ENCODE assay signal across 32 mouse cellular contexts in genomic region chr1:63567031-63567430, GRCm38 (mm10). TPM values are rescaled to one million over a fixed set of nuclear protein-coding genes. Genes with fewer than 3 reads are reported as not detected.
DNase-seq lines count a peak whose midpoint lies in the region; ATAC-seq and TF ChIP-seq lines count a peak whose summit lies in the region.
"Had no signal": no experiment of that assay in that cellular context is flagged by ENCODE, and none has a peak within 500 bp of the region (broad histone marks: within the 10 kb centered on the region; RNA-seq: fewer than 3 reads in every experiment).

No protein-coding gene starts in this region.

- no peaks in the 10 kb centered on the region for H3K36me3 ChIP-seq in lung, postnatal 0 days (ENCODE audit: insufficient read depth, low read length)
- no peaks in the 10 kb centered on the region for H3K36me3 ChIP-seq in hindbrain, embryonic 10.5 days
- H3K36me3 ChIP-seq: embryonic facial prominence, embryonic 10.5 days; embryonic facial prominence, embryonic 15.5 days; forebrain, embryonic 12.5 days; limb, embryonic 10.5 days; limb, embryonic 15.5 days; liver, embryonic 15.5 days had no signal

- TF ChIP-seq EP300 in lung, postnatal 0 days (IDR thresholded peaks at IDR 0.05), result no peak

- no peak for DNase-seq in cerebellum, postnatal 4 days (ENCODE audit: low spot score in 2 of 2)
- DNase-seq in lung, postnatal 0 days (ENCODE audit: low spot score), result peak; percentile 9
- DNase-seq in lung, postnatal 14 days, result no peak
- DNase-seq in brain, adult 2 months (ENCODE audit: low read depth, low spot score), result peak; percentile 43
- no peak for DNase-seq in thymus, postnatal 10 days (ENCODE audit: low spot score in 2 of 2)
- DNase-seq in hindbrain, embryonic 10.5 days (ENCODE audit: low spot score), result no peak
- DNase-seq: forebrain, postnatal 0 days; gastrocnemius, postnatal 14 days; heart, postnatal 36 days; kidney, adult 8-10 months; layer of hippocampus, adult 9-11 months; lung, embryonic 14.5 days; lung, postnatal 36 days; right cerebral cortex, postnatal 4 days; thymus, postnatal 25 days had no signal

- H3K4me1 ChIP-seq in lung, postnatal 0 days (ENCODE audit: insufficient read depth, low read depth, low read length), result no peaks in the 10 kb centered on the region
- peaks cover 16% of the 10 kb centered on the region for H3K4me1 ChIP-seq in hindbrain, embryonic 10.5 days (replicated peaks)
- H3K4me1 ChIP-seq: embryonic facial prominence, embryonic 15.5 days; limb, embryonic 15.5 days; liver, embryonic 15.5 days had no signal

- WGBS in lung, postnatal 0 days, result 25% methylated on average over 4 of the region's 4 CpGs
- 49% methylated on average over 4 of the region's 4 CpGs for WGBS in hindbrain, embryonic 10.5 days

- no peak for TF ChIP-seq CTCF in lung, postnatal 0 days (IDR thresholded peaks at IDR 0.05)

- 0 out of 2 replicates have a peak, but pooled peaks have one; percentile 18 for ATAC-seq in cerebellum, adult (ENCODE audit: insufficient number of reproducible peaks, low FRiP score, low TSS enrichment)
- peak; percentile 55; the same call in 1 of the 2 replicates for ATAC-seq in lung, postnatal 0 days
- ATAC-seq: forebrain, postnatal 0 days; intestine, embryonic 16.5 days; midbrain, embryonic 16.5 days had no signal

- no peak overlapping the region for H3K4me3 ChIP-seq in lung, postnatal 0 days (ENCODE audit: low read depth, low read length)
- H3K4me3 ChIP-seq in hindbrain, embryonic 10.5 days, result no peak overlapping the region
- H3K4me3 ChIP-seq: embryonic facial prominence, embryonic 10.5 days; embryonic facial prominence, embryonic 15.5 days; forebrain, embryonic 12.5 days; hindbrain, embryonic 13.5 days; limb, embryonic 10.5 days; limb, embryonic 15.5 days; liver, embryonic 15.5 days had no signal

- no peak overlapping the region for H3K27ac ChIP-seq in lung, postnatal 0 days (ENCODE audit: low read length)
- H3K27ac ChIP-seq in hindbrain, embryonic 10.5 days, result no peak overlapping the region
- H3K27ac ChIP-seq: embryonic facial prominence, embryonic 15.5 days; hindbrain, embryonic 13.5 days; kidney, postnatal 0 days; limb, embryonic 10.5 days; limb, embryonic 15.5 days; liver, embryonic 15.5 days had no signal

- no peaks in the 10 kb centered on the region for H3K9me3 ChIP-seq in lung, postnatal 0 days (ENCODE audit: low read length)
- no peaks in the 10 kb centered on the region for H3K9me3 ChIP-seq in hindbrain, embryonic 10.5 days
- H3K9me3 ChIP-seq: embryonic facial prominence, embryonic 10.5 days; embryonic facial prominence, embryonic 15.5 days; forebrain, embryonic 12.5 days; hindbrain, embryonic 13.5 days; limb, embryonic 10.5 days; limb, embryonic 15.5 days; liver, embryonic 15.5 days had no signal

- H3K9ac ChIP-seq in lung, postnatal 0 days (replicated peaks; ENCODE audit: low read depth), result no peak overlapping the region
- H3K9ac ChIP-seq: embryonic facial prominence, embryonic 15.5 days; forebrain, embryonic 12.5 days; forebrain, postnatal 0 days; hindbrain, embryonic 13.5 days; limb, embryonic 15.5 days; liver, embryonic 15.5 days; lung, embryonic 14.5 days had no signal

- H3K27me3 ChIP-seq in lung, postnatal 0 days (replicated peaks; ENCODE audit: insufficient read depth, low read length), result no peaks in the 10 kb centered on the region
- H3K27me3 ChIP-seq in hindbrain, embryonic 10.5 days (ENCODE audit: insufficient read depth, poor library complexity, severe bottlenecking), result peaks cover 10% of the 10 kb centered on the region; the same call in 1 of the 2 replicates
- H3K27me3 ChIP-seq: embryonic facial prominence, embryonic 15.5 days; forebrain, embryonic 12.5 days; hindbrain, embryonic 13.5 days; limb, embryonic 15.5 days; liver, embryonic 15.5 days had no signal

- no peak overlapping the region for H3K4me2 ChIP-seq in lung, postnatal 0 days (replicated peaks; ENCODE audit: low read depth, low read length)
- H3K4me2 ChIP-seq: embryonic facial prominence, embryonic 15.5 days; forebrain, embryonic 12.5 days; heart, embryonic 11.5 days; hindbrain, embryonic 13.5 days; limb, embryonic 15.5 days; liver, embryonic 15.5 days; lung, embryonic 14.5 days; midbrain, embryonic 11.5 days had no signal

RNA-seq across cellular contexts. Expression of gene Gm39653, which starts 48.7 kb away (rescaled TPM):
- not detected in 2 replicates for polyA plus RNA-seq in lung, postnatal 0 days (2015; fragmentation: Nextera tagmentation; extraction: Ambion mirVana)
- polyA plus RNA-seq in hindbrain, embryonic 10.5 days (2016; fragmentation: Nextera tagmentation; extraction: Ambion mirVana), result not detected in 2 replicates
- polyA plus RNA-seq: embryonic facial prominence, embryonic 10.5 days; embryonic facial prominence, embryonic 15.5 days; forebrain, embryonic 12.5 days; forebrain, postnatal 0 days; heart, embryonic 11.5 days; heart, embryonic 16.5 days; hindbrain, embryonic 13.5 days; intestine, embryonic 16.5 days; kidney, postnatal 0 days; large intestine, adult 2 months; limb, embryonic 10.5 days; limb, embryonic 15.5 days; liver, embryonic 15.5 days; lung, embryonic 14.5 days; midbrain, embryonic 11.5 days; midbrain, embryonic 16.5 days; neural tube, embryonic 11.5 days; stomach, embryonic 14.5 days had no signal

Comparison
In these comparisons a context has a peak if more than half of its experiments do, and no peak if none do; other contexts are left out.
1. DNase-seq: peak in lung, postnatal 0 days (single experiment) and brain, adult 2 months (single experiment); none in cerebellum, postnatal 4 days (0 of 2), lung, postnatal 14 days (single experiment), thymus, postnatal 10 days (0 of 2) and hindbrain, embryonic 10.5 days (single experiment).